Mouse (Mus musculus): ENCODE measurements around the gene Hsd11b1.

The Hsd11b1 gene

DNA sequence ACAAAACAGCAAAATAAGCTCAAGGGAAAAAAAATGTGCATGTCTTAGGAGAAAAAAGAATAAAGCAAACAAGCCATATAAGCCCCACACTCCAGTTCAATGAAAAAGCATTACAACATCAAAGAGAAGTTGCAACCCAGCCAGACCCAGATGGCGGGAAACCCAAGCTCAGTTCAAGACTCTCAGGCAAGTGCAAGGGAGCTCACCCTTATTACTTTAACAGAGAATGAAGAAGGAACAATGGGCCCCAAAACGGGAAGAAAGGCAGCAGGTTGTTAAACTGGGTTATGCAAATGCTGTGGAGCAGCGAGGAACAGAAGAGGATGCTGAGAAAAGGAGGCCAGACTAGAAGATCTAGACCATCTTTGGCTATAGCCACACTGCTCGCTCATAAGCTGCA lies 21.0 kb downstream of the Hsd11b1 start:
- DNase-seq (ENCODE audit: low spot score): no peak

GRCm38 (mm10) chr1:193242238-193242637 lies 21.6 kb downstream of the Hsd11b1 start:
- peak; percentile 62 for DNase-seq (ENCODE audit: low spot score)

DNA sequence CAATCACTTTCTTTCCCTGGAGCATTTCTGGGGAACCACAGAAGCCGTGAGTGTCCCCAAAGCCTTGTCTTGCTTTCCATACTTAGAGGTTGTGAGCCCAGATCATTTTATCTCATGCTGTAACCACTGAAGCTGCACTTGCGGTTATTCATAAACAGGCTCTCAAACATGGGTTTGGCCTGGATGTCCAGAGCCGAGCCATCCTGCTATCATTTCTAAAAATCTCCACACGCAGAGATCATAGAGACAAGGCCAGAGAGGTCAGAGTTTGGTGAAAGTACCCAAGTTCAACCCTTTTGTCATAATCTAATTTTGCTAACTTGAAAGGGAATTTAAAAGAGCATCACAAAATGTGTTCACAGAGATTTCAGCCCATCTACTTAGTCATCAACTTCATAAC lies 22.4 kb downstream of the Hsd11b1 start:
- DNase-seq (ENCODE audit: low spot score): no peak

GRCm38 (mm10) chr1:193238426-193238825 lies 25.4 kb downstream of the Hsd11b1 start:
- no peak for DNase-seq (ENCODE audit: low spot score)

GRCm38 (mm10) chr1:193234930-193235329 lies 28.9 kb downstream of the Hsd11b1 start:
- DNase-seq (ENCODE audit: low spot score): no peak

GRCm38 (mm10) chr1:193234130-193234645 lies 29.7 kb downstream of the Hsd11b1 start:
- DNase-seq (ENCODE audit: low spot score): no peak

GRCm38 (mm10) chr1:193232732-193233131 lies 31.1 kb downstream of the Hsd11b1 start:
- DNase-seq (ENCODE audit: low spot score): no peak

DNA sequence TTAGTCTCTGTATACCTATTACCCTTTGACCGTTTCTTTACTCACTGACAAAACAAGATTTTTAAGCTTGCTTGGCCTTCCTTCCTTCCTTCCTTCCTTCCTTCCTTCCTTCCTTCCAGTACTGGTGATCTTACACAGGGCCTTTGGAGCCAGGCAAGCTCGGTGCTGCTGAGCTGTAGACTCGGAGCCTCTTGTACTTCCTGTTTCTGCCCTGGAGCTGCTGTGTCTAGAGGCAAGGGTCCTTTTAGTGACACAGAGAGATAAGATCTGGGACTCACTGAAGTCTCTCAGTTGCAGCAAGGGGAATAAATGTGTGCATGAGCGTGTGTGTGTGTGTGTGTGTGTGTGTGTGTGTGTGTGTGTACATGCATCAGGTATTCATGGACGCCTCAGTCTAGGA lies 32.9 kb downstream of the Hsd11b1 start:
- no peak for DNase-seq (ENCODE audit: low spot score)

DNA sequence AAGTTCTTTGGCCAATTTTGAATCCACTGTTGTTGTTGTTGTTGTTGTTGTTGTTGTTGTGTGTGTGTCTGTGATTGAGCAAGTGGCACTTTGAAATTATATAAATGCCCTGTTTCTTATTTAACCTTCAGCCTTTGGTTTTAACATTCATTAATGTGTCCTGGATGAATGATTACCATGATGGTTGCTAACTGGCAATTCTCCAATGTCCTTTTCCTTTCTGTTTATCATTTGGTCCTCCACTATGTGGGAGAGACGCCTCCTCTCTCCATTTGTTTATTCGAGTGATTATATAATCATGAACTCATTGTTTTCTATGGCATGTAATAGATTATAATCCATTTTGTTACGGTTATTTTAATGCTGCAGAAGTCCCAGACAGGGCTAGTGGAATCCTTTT lies 33.3 kb downstream of the Hsd11b1 start:
- DNase-seq (ENCODE audit: low spot score): no peak

- DNase-seq (ENCODE audit: low spot score): no peak
These were observed 34.3 kb downstream of the Hsd11b1 start for GRCm38 (mm10) chr1:193229570-193229969.

DNA sequence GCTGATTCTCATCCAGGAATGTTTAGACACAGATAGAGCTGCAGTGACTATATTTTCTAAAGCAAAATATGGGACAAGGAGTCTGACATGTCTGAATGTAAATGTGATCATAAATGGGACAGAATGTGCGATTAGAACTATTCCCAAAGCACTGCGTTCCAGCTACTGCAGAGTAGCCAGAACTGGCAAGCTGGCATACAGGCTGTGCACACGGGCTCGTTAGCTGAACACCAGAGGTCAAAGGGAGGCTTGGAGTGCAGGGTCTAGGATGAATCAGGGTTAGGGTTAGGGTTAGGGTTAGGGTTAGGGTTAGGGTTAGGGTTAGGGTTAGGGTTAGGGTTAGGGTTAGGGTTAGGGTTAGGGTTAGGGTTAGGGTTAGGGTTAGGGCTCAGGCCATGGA lies 36.3 kb downstream of the Hsd11b1 start:
- no peak for DNase-seq (ENCODE audit: low spot score)

DNA sequence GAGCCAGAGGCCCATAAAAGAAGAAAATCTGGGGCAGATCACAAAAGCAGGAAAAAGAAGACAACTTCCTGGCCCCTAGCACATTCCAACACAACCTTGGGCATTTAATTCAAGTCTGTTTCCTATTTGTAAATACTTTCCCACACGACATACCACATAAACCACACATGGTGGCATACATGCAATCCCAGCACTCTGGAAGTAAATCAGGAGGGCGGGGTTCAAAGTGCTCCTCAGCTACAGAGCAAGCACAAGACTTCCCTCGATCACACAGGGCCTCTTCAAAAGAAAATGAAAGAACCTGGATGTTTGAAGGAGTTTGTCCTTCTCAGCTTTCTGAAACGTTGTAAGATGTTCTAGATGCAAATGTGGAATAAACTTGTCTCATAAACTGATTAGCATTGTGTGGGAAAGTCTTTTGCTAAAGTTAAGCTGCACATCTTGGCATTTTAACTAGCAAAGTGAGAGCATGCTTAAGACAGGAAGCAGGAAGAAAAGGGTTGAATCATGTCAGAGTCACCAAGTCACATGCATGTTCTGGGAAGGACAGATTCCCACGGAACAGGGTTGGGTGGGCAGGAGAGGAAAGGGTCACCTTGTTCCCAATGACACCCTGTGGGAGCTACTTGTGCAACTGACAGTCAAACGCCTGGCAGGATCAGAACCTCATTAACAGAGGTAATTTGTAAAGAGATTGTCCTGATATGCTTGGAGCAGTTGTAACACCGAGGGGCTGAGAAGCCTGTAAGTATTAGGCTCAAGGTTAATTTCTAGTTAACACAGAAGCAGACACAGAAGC lies 37.0 kb downstream of the Hsd11b1 start:
- DNase-seq (ENCODE audit: low spot score): no peak

DNA sequence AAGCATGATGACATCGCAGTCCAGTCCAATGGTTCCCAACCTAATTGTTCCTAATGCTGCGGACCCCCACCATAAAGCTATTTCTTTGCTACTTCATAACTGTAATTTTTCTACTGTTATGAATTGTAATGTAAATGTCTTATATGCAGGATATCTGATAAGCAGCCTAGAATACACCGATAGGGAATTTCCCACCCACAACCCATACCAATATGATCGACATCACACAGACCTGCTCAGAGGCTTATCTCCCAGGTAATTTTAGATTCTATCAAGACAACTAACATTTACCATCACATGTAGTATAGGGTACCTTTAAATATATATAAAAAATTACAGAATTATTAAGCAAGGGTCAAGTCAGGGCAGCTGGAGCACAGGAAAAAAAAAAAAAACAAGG lies 37.8 kb downstream of the Hsd11b1 start:
- no peak for DNase-seq (ENCODE audit: low spot score)

DNA sequence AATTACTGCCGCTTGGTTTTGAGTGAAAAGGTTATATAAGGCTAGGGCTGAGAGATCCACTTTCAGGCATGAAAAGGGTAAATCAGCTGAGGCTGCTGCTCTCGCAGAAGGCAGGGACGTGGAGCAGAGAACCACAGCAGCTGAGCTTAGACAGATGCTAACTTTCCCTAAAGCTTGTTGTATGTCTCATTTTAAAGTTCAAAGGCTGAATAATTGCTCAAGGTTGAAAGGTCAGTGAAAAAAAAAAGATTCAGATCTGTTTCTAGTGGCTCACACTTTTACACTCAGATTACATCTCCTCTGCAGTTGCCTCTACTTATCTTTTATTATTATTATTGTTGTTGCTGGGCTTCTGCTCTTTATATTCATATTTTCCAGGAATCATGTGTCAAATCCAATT lies 38.3 kb downstream of the Hsd11b1 start:
- no peak for DNase-seq (ENCODE audit: low spot score)

DNA sequence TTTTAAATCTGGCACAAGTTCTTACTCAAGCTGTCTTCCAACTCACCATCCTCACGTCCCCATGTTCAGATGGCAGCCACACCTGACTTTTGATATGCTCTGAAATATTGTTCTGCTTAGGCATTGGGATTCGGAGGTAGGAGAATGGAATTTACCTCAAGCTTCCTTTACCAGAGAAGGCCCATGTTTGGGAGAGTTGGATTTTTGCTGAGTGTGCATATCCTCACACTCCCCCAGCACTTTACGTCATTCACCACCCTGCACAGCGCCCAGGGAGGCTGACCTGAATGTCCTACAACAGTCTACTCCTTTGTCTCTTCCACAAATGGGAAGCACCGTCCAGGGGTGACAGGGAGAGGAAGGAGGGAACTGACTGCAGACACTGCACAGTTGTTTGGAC lies 43.5 kb downstream of the Hsd11b1 start:
- no peak for DNase-seq (ENCODE audit: low spot score)

DNA sequence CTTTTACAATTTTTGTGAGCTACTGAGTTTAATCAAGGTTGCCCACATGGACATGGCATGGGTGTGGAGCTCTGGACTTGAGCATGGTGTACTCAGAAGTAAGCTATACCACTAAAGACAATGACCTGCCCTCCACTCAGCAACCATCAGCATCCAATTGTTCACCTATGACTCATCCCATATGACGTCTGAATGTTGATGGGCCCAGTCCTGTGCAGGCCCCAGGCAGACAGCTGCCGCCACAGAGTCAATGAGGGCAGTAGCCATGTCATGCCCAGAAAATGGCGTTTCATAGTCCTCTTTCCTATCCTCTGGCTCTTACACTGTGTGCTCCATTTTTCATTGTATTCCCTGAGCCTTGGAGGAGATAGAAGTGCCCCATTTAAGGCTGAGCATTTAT lies 47.9 kb downstream of the Hsd11b1 start:
- no peak for DNase-seq (ENCODE audit: low spot score)

GRCm38 (mm10) chr1:193214053-193214452 lies 49.8 kb downstream of the Hsd11b1 start:
- DNase-seq (ENCODE audit: low spot score): no peak

GRCm38 (mm10) chr1:193211371-193211770 lies 52.5 kb downstream of the Hsd11b1 start:
- DNase-seq (ENCODE audit: low spot score): no peak

DNA sequence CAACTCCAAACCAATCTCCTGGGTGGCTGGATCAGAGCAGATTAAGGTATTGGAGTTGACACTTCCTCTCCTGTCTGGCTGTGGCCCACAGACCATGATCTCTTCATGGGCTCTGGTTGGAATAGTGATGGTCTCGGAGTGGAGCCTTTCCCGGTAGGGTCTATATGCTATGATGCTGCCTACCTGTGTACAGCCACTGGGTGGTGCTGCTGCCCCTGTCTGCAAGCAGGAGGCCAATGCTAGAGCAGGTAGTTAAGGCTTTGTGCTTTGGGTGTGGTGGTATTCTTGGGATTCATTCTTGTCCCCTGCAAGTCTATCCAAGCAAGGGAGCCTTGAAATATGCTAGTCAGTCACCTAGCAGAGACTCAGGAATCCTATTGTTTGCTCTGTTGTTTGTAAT lies 55.7 kb downstream of the Hsd11b1 start:
- DNase-seq (ENCODE audit: low spot score): no peak

DNA sequence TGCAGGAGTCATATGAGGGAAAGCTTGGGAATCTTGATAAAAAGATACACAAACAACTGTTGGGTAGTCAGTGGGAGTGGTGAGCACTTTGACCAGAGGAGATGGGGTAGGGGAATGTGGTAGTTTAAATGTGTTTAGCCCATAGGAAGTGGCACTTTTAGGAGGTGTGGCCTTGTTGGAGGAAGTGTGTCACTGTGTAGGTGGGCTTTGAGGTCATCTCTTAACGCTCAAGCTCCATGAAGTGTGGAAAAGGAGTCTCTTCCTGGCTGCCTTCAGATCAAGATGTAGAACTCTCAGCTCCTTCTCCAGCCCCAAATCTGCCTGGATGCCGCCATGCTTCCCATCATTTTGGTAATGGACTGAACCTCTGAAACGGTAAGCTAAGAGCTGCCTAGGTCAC lies 56.4 kb downstream of the Hsd11b1 start, which contains the start of gene Lamb3:
TSS of gene Lamb3 (plus strand) at position 197 of the 400 bp plus-strand sequence.
- no peak for DNase-seq (ENCODE audit: low spot score)

DNA sequence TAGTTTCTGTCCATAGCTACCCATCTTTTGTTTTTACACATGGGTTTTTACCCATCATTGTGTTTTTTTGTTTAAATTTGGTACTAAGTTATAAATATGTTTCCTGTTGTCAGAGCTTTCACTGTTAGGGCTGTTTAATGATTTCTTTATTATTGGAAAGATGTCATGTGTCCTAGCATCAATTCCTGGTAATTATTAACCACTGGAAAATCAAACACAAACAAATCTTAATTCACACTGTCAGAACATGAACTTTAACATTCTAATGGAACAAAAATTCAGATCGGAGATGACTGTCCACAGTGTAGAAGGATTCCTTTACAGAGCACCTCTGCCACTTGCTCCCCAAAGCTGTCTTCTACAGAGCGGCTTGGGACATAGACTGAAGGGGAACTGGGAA lies 58.4 kb downstream of the Hsd11b1 start:
- DNase-seq (ENCODE audit: low spot score): no peak

- DNase-seq (ENCODE audit: low spot score): no peak
These were observed 60.1 kb downstream of the Hsd11b1 start for GRCm38 (mm10) chr1:193203821-193204220.

DNA sequence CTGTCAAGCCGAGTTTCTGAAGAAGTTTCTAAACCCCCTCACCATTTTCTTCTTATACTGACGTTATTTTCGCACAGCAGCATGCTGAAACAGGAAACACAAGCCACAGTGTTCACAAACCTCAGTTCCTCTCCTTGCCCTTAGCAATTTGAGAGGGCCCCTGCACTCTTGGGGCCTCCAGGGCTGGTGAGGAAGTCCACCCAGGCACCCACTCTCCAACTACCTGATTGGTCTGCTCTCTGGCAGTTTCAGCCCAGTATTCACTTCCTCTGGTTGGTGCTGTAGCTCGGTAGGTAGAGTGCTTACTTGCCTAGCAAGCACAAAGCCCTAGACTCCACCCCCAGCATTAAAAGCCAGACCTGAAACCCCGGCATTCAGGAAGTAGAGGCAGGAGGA lies 62.5 kb downstream of the Hsd11b1 start, which contains the start of gene Traf3ip3:
TSS of gene Traf3ip3 (minus strand) at position 321 of the 396 bp plus-strand sequence.
- DNase-seq (ENCODE audit: low spot score): no peak
